Mouse (Mus musculus) lung, postnatal 0 days (tissue): ENCODE results near the gene Klk1b24.
"Not testable (repeated sequence)": the region's sequence is repeated elsewhere in the genome, so short reads cannot be mapped to it uniquely, and the experiment has no call there.

Experiments used
- CTCF ChIP-seq: IDR thresholded peaks from 2 replicates; pipeline ENCODE4 v1.5.1; 2016; ENCODE audit warnings: antibody characterized with exemption, mild to moderate bottlenecking
- EP300 ChIP-seq: IDR thresholded peaks from 2 replicates; pipeline ENCODE4 v1.6.1; 2016; ENCODE audit warnings: antibody characterized with exemption, mild to moderate bottlenecking, control low read depth

GRCm38 (mm10) chr7:44222335-44222734 is 34.3 kb downstream of the Klk1b24 start:
- TF ChIP-seq CTCF, EP300: not testable (repeated sequence)
